In the genomic region with DNA sequence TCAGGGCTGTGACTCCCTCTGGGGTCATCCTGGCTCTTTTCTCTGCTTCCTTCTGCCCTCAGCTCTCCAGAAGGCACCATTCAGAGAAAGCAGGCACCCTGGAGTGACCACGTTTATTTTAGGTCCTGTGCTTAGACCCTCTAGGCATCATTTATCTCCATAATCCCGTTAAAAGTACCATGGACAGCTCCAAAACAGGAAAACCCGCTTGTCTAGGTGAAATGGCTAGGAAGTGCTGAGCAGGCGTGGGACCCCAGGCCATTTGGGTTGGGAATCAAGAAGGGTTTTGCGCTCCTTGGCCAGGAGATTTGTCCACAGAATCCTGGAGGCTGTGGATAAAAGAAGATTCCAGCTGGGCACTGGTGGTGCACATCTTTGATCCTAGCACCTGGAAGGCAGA, we compare ENCODE assay signal across 24 mouse cellular contexts. TPM values are rescaled to one million over a fixed set of nuclear protein-coding genes. Genes with fewer than 3 reads are reported as not detected.
DNase-seq lines count a peak whose midpoint lies in the region; ATAC-seq and TF ChIP-seq lines count a peak whose summit lies in the region.
"Had no signal": no experiment of that assay in that cellular context is flagged by ENCODE, and none has a peak within 500 bp of the region (broad histone marks: within the 10 kb centered on the region; RNA-seq: fewer than 3 reads in every experiment).

No protein-coding gene starts in this region.

- no peaks in the 10 kb centered on the region for H3K79me2 ChIP-seq in myocyte (ENCODE audit: control insufficient read depth, insufficient read depth)

- TF ChIP-seq POLR2A in myocyte (IDR thresholded peaks at IDR 0.05; ENCODE audit: insufficient read length, low read depth) = no peak

- peak; percentile 45; the same call in 1 of the 2 replicates for ATAC-seq in neural tube, embryonic 13.5 days (ENCODE audit: low read depth)
- no peak for ATAC-seq in forebrain, embryonic 15.5 days (replicated peaks)
- ATAC-seq: inflammation-experienced regulatory T-cells, adult 6 months had no signal

- WGBS in neural tube, embryonic 13.5 days = 18% methylated on average over 5 of the region's 5 CpGs
- WGBS in forebrain, embryonic 15.5 days = 25% methylated on average over 5 of the region's 5 CpGs

- H3K27me3 ChIP-seq in neural tube, embryonic 13.5 days = no peaks in the 10 kb centered on the region
- H3K27me3 ChIP-seq in myocyte (ENCODE audit: control insufficient read depth, insufficient read depth, insufficient read length) = peaks cover 8% of the 10 kb centered on the region
- no peaks in the 10 kb centered on the region for H3K27me3 ChIP-seq in forebrain, embryonic 15.5 days

- H3K9ac ChIP-seq in neural tube, embryonic 13.5 days = 0 out of 2 replicates have a peak overlapping the region, but pooled peaks have one; percentile 12
- H3K9ac ChIP-seq in forebrain, embryonic 15.5 days (replicated peaks) = no peak overlapping the region
- H3K9ac ChIP-seq: liver, embryonic 15.5 days; stomach, embryonic 15.5 days had no signal

- no peak overlapping the region for H3ac ChIP-seq in myocyte (ENCODE audit: control insufficient read depth, insufficient read length)

- no peak overlapping the region for H3K4me2 ChIP-seq in neural tube, embryonic 13.5 days
- H3K4me2 ChIP-seq in myocyte (ENCODE audit: low read depth) = no peak overlapping the region
- H3K4me2 ChIP-seq in forebrain, embryonic 15.5 days (replicated peaks) = no peak overlapping the region
- H3K4me2 ChIP-seq: liver, embryonic 15.5 days; stomach, embryonic 15.5 days had no signal

- H3K36me3 ChIP-seq in neural tube, embryonic 13.5 days = peaks cover 8% of the 10 kb centered on the region; the same call in 1 of the 2 replicates
- no peaks in the 10 kb centered on the region for H3K36me3 ChIP-seq in myocyte (ENCODE audit: control insufficient read depth, insufficient read depth)
- H3K36me3 ChIP-seq in forebrain, embryonic 15.5 days = no peaks in the 10 kb centered on the region
- H3K36me3 ChIP-seq: liver, embryonic 15.5 days; stomach, embryonic 15.5 days had no signal

- no peak overlapping the region for H3K4me3 ChIP-seq in layer of hippocampus, adult 2 months
- H3K4me3 ChIP-seq in neural tube, embryonic 13.5 days = no peak overlapping the region
- no peak overlapping the region for H3K4me3 ChIP-seq in myocyte
- H3K4me3 ChIP-seq in forebrain, embryonic 15.5 days = no peak overlapping the region
- H3K4me3 ChIP-seq: forebrain, embryonic 10.5 days; liver, embryonic 15.5 days; stomach, embryonic 15.5 days had no signal

- no peak for DNase-seq in layer of hippocampus, adult 2 months (ENCODE audit: low spot score in 2 of 2)
- DNase-seq in layer of hippocampus, adult 18-20 months (ENCODE audit: low spot score in 2 of 2) = no peak
- DNase-seq in neural tube, embryonic 10.5 days (ENCODE audit: extremely low spot score, low spot score) = no peak
- DNase-seq in adipocyte (ENCODE audit: low spot score) = peak; percentile 7
- no peak for DNase-seq in B cell, adult 2 months
- DNase-seq: adrenal gland, adult 8-10 months; cerebellum, adult 8-10 months; heart, adult 11 months; heart, postnatal 4 days; kidney, adult 2 months; kidney, postnatal 14 days; lung, postnatal 10 days; retina, postnatal 1 day; thymus, adult 18-20 months; thymus, postnatal 4 days had no signal

- peaks cover 36% of the 10 kb centered on the region for H3K4me1 ChIP-seq in neural tube, embryonic 13.5 days (replicated peaks)
- H3K4me1 ChIP-seq in forebrain, embryonic 15.5 days = peaks cover 30% of the 10 kb centered on the region
- H3K4me1 ChIP-seq: liver, embryonic 15.5 days had no signal

- no peaks in the 10 kb centered on the region for H3K9me3 ChIP-seq in neural tube, embryonic 13.5 days
- no peaks in the 10 kb centered on the region for H3K9me3 ChIP-seq in forebrain, embryonic 15.5 days
- H3K9me3 ChIP-seq: forebrain, embryonic 10.5 days; G1E; liver, embryonic 15.5 days; stomach, embryonic 15.5 days had no signal

- TF ChIP-seq CTCF in layer of hippocampus, adult 2 months (conservative IDR thresholded peaks at IDR 0.05) = no peak

- 0 out of 2 replicates have a peak overlapping the region, but pooled peaks have one; percentile 10 for H3K27ac ChIP-seq in layer of hippocampus, adult 2 months
- 0 out of 2 replicates have a peak overlapping the region, but pooled peaks have one; percentile 82 for H3K27ac ChIP-seq in neural tube, embryonic 13.5 days (replicated peaks)
- no peak overlapping the region for H3K27ac ChIP-seq in forebrain, embryonic 15.5 days (replicated peaks)
- H3K27ac ChIP-seq: forebrain, embryonic 10.5 days; liver, embryonic 15.5 days; stomach, embryonic 15.5 days had no signal

TF ChIP-seq in myocyte, 11 proteins besides CTCF, POLR2A, EP300 and RAD21:
- peak; percentile 64 for TF ChIP-seq REST (IDR thresholded peaks at IDR 0.05; ENCODE audit: insufficient read depth, insufficient read length)
- no peak for TF ChIP-seq MYOG (IDR thresholded peaks at IDR 0.05; ENCODE audit: control insufficient read depth in 1 of 3, insufficient read depth in 1 of 3, insufficient read length in 2 of 3, low read depth in 2 of 3)
- no peak for TF ChIP-seq SRF (IDR thresholded peaks at IDR 0.05; ENCODE audit: control insufficient read depth, insufficient read length, low read depth)

RNA-seq across cellular contexts. Expression of gene Cabp7, which starts 17.1 kb away (rescaled TPM):
- total RNA-seq in layer of hippocampus, adult 2 months (2021) = 100 to 1,000 TPM; 309 to 329 TPM
- 100 to 1,000 TPM; 320 to 358 TPM for total RNA-seq in layer of hippocampus, adult 18-20 months (2021)
- 2.7 and 3.3 TPM in 2 replicates for polyA plus RNA-seq in neural tube, embryonic 13.5 days (2015; fragmentation: Nextera tagmentation; extraction: Ambion mirVana)
- polyA plus RNA-seq in myocyte (2012; fragmentation: generic; extraction: Trizol) = 0.08 TPM
- polyA plus RNA-seq in forebrain, embryonic 15.5 days (2015; fragmentation: Nextera tagmentation; extraction: Ambion mirVana) = 1.3 and 1.8 TPM in 2 replicates
- total RNA-seq: G1E; heart, postnatal 4 days; megakaryocyte, adult 5-6 weeks had no signal
- polyA plus RNA-seq: G1E; kidney, adult 2 months had no signal

RNA-seq across cellular contexts. Expression of gene Zmat5, which starts 59.2 kb away (rescaled TPM):
- total RNA-seq in layer of hippocampus, adult 2 months (2021) = 10 to 100 TPM; 33.1 to 34.0 TPM
- total RNA-seq in layer of hippocampus, adult 18-20 months (2021) = 10 to 100 TPM; 32.4 to 34.4 TPM
- 61.5 and 72.6 TPM in 2 replicates for polyA plus RNA-seq in neural tube, embryonic 13.5 days (2015; fragmentation: Nextera tagmentation; extraction: Ambion mirVana)
- polyA plus RNA-seq in myocyte (2012; fragmentation: generic; extraction: Trizol) = 57.4 TPM
- 72.3 and 78.4 TPM in 2 replicates for polyA plus RNA-seq in forebrain, embryonic 15.5 days (2015; fragmentation: Nextera tagmentation; extraction: Ambion mirVana)

RNA-seq across cellular contexts. Expression of gene Uqcr10, which starts 59.5 kb away (rescaled TPM):
- 100 to 1,000 TPM; 367 to 391 TPM for total RNA-seq in layer of hippocampus, adult 2 months (2021)
- 100 to 1,000 TPM; 372 to 389 TPM for total RNA-seq in layer of hippocampus, adult 18-20 months (2021)
- polyA plus RNA-seq in neural tube, embryonic 13.5 days (2015; fragmentation: Nextera tagmentation; extraction: Ambion mirVana) = 595 and 628 TPM in 2 replicates
- polyA plus RNA-seq in myocyte (2012; fragmentation: generic; extraction: Trizol) = 1,278 TPM
- 538 and 557 TPM in 2 replicates for polyA plus RNA-seq in forebrain, embryonic 15.5 days (2015; fragmentation: Nextera tagmentation; extraction: Ambion mirVana)
